Comparison of ENCODE assay signal across 8 mouse cellular contexts in the genomic region with DNA sequence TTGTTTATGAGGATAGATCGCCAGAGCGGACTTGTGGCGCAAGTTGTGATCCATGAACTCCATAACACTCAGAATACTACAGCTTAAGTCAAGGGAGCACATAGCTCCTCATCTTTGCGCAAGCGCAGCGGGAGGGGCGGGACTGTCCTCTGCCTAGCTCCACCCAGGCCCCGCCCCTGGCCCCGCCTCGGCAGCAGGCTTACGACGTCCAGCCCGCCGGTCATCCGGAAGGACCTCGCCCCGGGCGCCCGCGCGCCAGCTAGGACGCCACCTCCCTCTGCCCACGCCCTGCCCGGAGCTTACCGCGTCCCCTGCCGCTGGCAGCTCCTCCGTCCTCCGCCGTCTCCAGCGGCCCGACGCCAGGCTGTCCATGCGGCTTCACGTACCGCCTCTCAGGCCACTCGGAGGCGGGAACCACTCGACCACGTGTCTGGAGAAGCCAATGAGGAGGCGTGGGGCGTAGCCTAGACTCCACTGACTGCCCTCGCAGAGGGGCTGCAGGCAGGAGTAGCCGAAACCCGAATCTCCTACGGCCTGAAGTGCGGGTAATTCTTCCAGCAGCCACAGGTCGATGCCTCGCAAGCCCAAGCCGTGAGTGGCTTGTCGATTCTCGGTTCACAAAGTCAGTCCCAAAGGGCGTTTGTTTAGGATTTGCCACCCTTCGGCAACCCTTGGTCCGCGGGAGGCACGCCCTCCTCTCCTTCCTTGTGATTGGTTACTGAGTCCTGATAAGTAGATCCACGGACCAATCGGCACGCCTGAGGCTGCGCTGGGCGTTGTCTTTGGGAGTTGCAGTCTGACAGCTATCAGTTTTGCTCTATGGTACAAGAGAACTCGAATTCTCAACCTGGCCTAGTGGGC. TPM values are rescaled to one million over a fixed set of nuclear protein-coding genes. Genes with fewer than 3 reads are reported as not detected.
DNase-seq lines count a peak whose midpoint lies in the region; ATAC-seq lines count a peak whose summit lies in the region.

TSS of gene 9430038I01Rik (minus strand) at position 426 of the 861 bp plus-strand sequence.

- H3K9me3 ChIP-seq in forebrain, embryonic 14.5 days (replicated peaks; ENCODE audit: control insufficient read depth, low read length), result no peaks in the 10 kb centered on the region
- H3K9me3 ChIP-seq in neural tube, embryonic 15.5 days (replicated peaks), result no peaks in the 10 kb centered on the region

- peak; percentile 95 for DNase-seq in ES-CJ7 (ENCODE audit: low read depth, low spot score)
- peak; percentile 95 for DNase-seq in cerebellum, adult 11 months
- peak; percentile 98 for DNase-seq in forebrain, embryonic 14.5 days (ENCODE audit: low spot score)
- peak; percentile 98 for DNase-seq in heart, postnatal 14 days
- DNase-seq in layer of hippocampus, adult 11-12 months (ENCODE audit: low spot score), result peak; percentile 96
- peak; percentile 96 to 97 for DNase-seq in lung, adult 18-20 months
- DNase-seq in testis, postnatal 14 days (ENCODE audit: low spot score), result peak; percentile 96

- H3K27me3 ChIP-seq in forebrain, embryonic 14.5 days (replicated peaks; ENCODE audit: control insufficient read depth, insufficient read depth, low read length), result no peaks in the 10 kb centered on the region
- H3K27me3 ChIP-seq in neural tube, embryonic 15.5 days (replicated peaks), result no peaks in the 10 kb centered on the region

- intact Hi-C loops in heart, postnatal 14 days (cut with DNase I), result no loop called here

- no peaks in the 10 kb centered on the region for H3K36me3 ChIP-seq in forebrain, embryonic 14.5 days (ENCODE audit: control insufficient read depth, insufficient read depth, low read length)
- H3K36me3 ChIP-seq in neural tube, embryonic 15.5 days, result no peaks in the 10 kb centered on the region

- ATAC-seq in forebrain, embryonic 14.5 days, result peak; percentile 100
- ATAC-seq in neural tube, embryonic 15.5 days (ENCODE audit: low FRiP score), result peak; percentile 100

- peak within 1 kb of the TSS; percentile 71 for H3K4me3 ChIP-seq in forebrain, embryonic 14.5 days (ENCODE audit: low read depth, low read length)
- peak within 1 kb of the TSS; percentile 68 for H3K4me3 ChIP-seq in neural tube, embryonic 15.5 days (replicated peaks)

- H3K9ac ChIP-seq in forebrain, embryonic 14.5 days (ENCODE audit: low read length), result peak within 1 kb of the TSS; percentile 67
- H3K9ac ChIP-seq in neural tube, embryonic 15.5 days (replicated peaks), result peak within 1 kb of the TSS; percentile 66

- under 1% methylated on average over 63 of the region's 63 CpGs for WGBS in forebrain, embryonic 14.5 days
- 1% methylated on average over 63 of the region's 63 CpGs for WGBS in neural tube, embryonic 15.5 days

- H3K4me1 ChIP-seq in forebrain, embryonic 14.5 days (ENCODE audit: control insufficient read depth, insufficient read depth, low read length), result no peaks in the 10 kb centered on the region
- H3K4me1 ChIP-seq in neural tube, embryonic 15.5 days, result peaks cover 15% of the 10 kb centered on the region

- H3K4me2 ChIP-seq in forebrain, embryonic 14.5 days (ENCODE audit: low read length), result peak within 1 kb of the TSS; percentile 57
- H3K4me2 ChIP-seq in neural tube, embryonic 15.5 days, result peak within 1 kb of the TSS; percentile 61

- H3K27ac ChIP-seq in forebrain, embryonic 14.5 days (ENCODE audit: low read depth, low read length), result peak within 1 kb of the TSS; percentile 72; the same call in 1 of the 2 replicates
- peak within 1 kb of the TSS; percentile 87 for H3K27ac ChIP-seq in neural tube, embryonic 15.5 days (replicated peaks)

RNA-seq across cellular contexts. Expression of gene 9430038I01Rik, which starts in this region (rescaled TPM):
- polyA plus RNA-seq in forebrain, embryonic 14.5 days (2014; fragmentation: Nextera tagmentation; extraction: Ambion mirVana), result 8.9 and 10.6 TPM in 2 replicates
- total RNA-seq in heart, postnatal 14 days (2021), result 1 to 10 TPM; 7.7 to 8.0 TPM
- polyA plus RNA-seq in neural tube, embryonic 15.5 days (2015; fragmentation: Nextera tagmentation; extraction: Ambion mirVana), result 15.5 and 17.0 TPM in 2 replicates

Comparison
In these comparisons a context has a peak if more than half of its experiments do, and no peak if none do; other contexts are left out.
1. Peak in every context shown above with its lines: DNase-seq, ATAC-seq, H3K4me3 ChIP-seq and H3K27ac ChIP-seq.